Mouse (Mus musculus) liver, embryonic 14.5 days (tissue): ENCODE measurements around the gene Vwa1. TPM values are rescaled to one million over a fixed set of nuclear protein-coding genes. Genes with fewer than 3 reads are reported as not detected.
"Not testable (repeated sequence)": the region's sequence is repeated elsewhere in the genome, so short reads cannot be mapped to it uniquely, and the experiment has no call there.

ENCODE experiments used
- ATAC-seq: fragments of 200-750 bp; cut with Nextera tagmentation; 2 replicates; pipeline ENCODE4 v1.8.0; 2017; ENCODE audit warnings: moderate number of reproducible peaks, mild to moderate bottlenecking, moderate library complexity; ENCODE audit not compliant: insufficient read depth
- DNase-seq, 3 experiments: peaks; one replicate each; pipeline ENCODE4 v3.0.0-alpha.2; 2012 to 2013; ENCODE audit warnings: low read depth in 3 of 3, low spot score in 3 of 3
- H3K27ac ChIP-seq: fragments of 300-500 bp; sonication (generic); 2 replicates; pipeline ENCODE4 v1.5.1; 2014; ENCODE audit warnings: moderate library complexity, mild to moderate bottlenecking, control low read depth, inconsistent platforms
- H3K27me3 ChIP-seq: fragments of 300-500 bp; sonication (generic); 2 replicates; pipeline ENCODE4 v1.6.1; 2014; ENCODE audit warnings: mild to moderate bottlenecking, low read length, moderate library complexity; ENCODE audit not compliant: control insufficient read depth, insufficient read depth
- H3K36me3 ChIP-seq: fragments of 300-500 bp; sonication (generic); replicated peaks from 2 replicates; pipeline ENCODE4 v1.6.1; 2014; ENCODE audit warnings: low read depth; ENCODE audit not compliant: control insufficient read depth, insufficient read depth
- H3K4me1 ChIP-seq, 2 experiments: fragments of 200-500 bp in 1 of 2; fragments of 300-500 bp in 1 of 2; sonication (generic) in 1 of 2; replicated peaks; 2 replicates each; pipeline ENCODE4 v1.6.1; 2012 to 2014; ENCODE audit warnings: antibody characterized with exemption in 1 of 2, inconsistent platforms in 1 of 2, low read length in 1 of 2; ENCODE audit not compliant: control insufficient read depth in 2 of 2, insufficient read depth in 2 of 2
- H3K4me2 ChIP-seq: fragments of 300-500 bp; sonication (generic); 2 replicates; pipeline ENCODE4 v1.6.1; 2014; ENCODE audit warnings: low read depth, mild to moderate bottlenecking, control low read depth, moderate library complexity
- H3K4me3 ChIP-seq, 2 experiments: fragments of 200-500 bp in 1 of 2; fragments of 300-500 bp in 1 of 2; sonication (generic) in 1 of 2; 2 replicates each; pipeline ENCODE4 v1.5.1; 2012 to 2014; ENCODE audit warnings: low read depth in 2 of 2, low read length in 2 of 2, mild to moderate bottlenecking in 2 of 2, control low read depth in 1 of 2, inconsistent platforms in 1 of 2, moderate library complexity in 1 of 2; ENCODE audit not compliant: insufficient read depth in 1 of 2
- H3K9ac ChIP-seq: fragments of 300-500 bp; sonication (generic); replicated peaks from 2 replicates; pipeline ENCODE4 v1.6.1; 2014; ENCODE audit warnings: mild to moderate bottlenecking, control low read depth, moderate library complexity
- H3K9me3 ChIP-seq: fragments of 300-500 bp; sonication (generic); 2 replicates; pipeline ENCODE4 v1.6.1; 2016; ENCODE audit warnings: low read length, mixed read lengths; ENCODE audit not compliant: control insufficient read depth
- CTCF ChIP-seq: IDR thresholded peaks from 2 replicates; pipeline ENCODE4 v1.5.1; 2016; ENCODE audit warnings: antibody characterized with exemption, low read depth, control low read depth
- EP300 ChIP-seq: IDR thresholded peaks from 2 replicates; pipeline ENCODE4 v1.6.1; 2016; ENCODE audit warnings: antibody characterized with exemption, low read depth
- WGBS: fragments of 180-500 bp; shearing (Covaris S2); extraction: QIAGEN DNeasy Blood & Tissue Kit; methylation state at CpG from one replicate; pipeline ENCODE4 v1.1.7; 2014; ENCODE audit not compliant: insufficient replicate concordance; 5-methylcytosine and 5-hydroxymethylcytosine counted together
- polyA plus RNA-seq, 2 experiments: library from polyadenylated mRNA; depleted of rRNA in 1 of 2; stranded (reverse) in 1 of 2; unstranded in 1 of 2; fragments of >200 nt; fragmentation: Nextera tagmentation in 1 of 2; extraction: Ambion mirVana in 1 of 2; gene quantifications; 2 replicates each; pipeline versions ENCODE4 v1.2.1 to v1.2.3; 2012 to 2014

Vwa1 gene
- polyA plus RNA-seq, 2 experiments: 0.15 to 0.19 TPM

DNA sequence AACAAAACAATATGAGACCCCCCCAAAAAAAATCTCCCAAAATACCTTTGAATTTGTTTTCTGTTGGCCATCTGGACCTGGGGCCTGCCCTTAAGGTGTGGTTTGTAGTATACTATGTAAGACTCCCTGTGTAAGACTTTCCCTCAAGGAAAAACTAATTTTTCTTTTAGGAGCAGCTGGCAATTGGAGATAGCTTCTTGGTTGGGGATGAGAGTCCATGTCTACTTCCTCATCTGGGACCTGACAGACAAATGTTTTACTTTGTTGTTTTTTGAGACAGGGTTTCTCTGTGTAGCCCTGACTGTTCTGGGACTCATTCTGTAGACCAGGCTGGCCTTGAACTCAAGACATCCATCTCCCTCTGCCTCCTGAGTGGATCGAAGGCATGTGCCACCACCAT lies 27.6 kb upstream of the Vwa1 start:
- H3K4me1 ChIP-seq: peaks cover 10 to 13% of the 10 kb centered on the region in 2 experiments
- TF ChIP-seq EP300: no peak
- no peak for TF ChIP-seq CTCF
- no peak overlapping the region; the same call in 1 of the 2 replicates for H3K4me2 ChIP-seq
- peaks cover 13% of the 10 kb centered on the region for H3K36me3 ChIP-seq
- H3K9ac ChIP-seq: no peak overlapping the region
- no peaks in the 10 kb centered on the region for H3K9me3 ChIP-seq
- no peak overlapping the region for H3K4me3 ChIP-seq
- WGBS: 81% methylated on average over 1 of the region's 1 CpGs
- ATAC-seq (no peak), DNase-seq (no peak)
- no peak overlapping the region for H3K27ac ChIP-seq
- H3K27me3 ChIP-seq: no peaks in the 10 kb centered on the region; the same call in 1 of the 2 replicates

DNA sequence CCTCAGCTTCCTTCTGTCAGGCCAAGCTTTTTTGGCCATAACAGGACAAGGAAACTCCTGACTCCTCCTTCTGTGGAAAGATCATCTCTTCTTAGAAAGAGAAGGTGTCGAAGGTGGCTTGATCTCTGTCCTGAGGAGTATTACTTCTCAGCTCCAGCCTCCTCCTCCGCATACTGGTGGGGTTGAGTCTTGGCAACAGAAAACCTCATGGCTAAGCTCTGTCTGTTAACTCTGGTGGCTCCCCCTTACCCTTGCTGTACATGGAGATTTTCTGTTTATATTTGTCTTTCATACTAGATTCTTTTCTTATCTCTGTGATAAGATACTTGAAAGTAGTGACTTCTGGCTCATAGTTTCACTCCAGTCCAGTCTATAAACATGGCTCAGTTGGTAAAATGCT lies 19.2 kb upstream of the Vwa1 start:
- WGBS: 63% methylated on average over 2 of the region's 2 CpGs
- Histone ChIP-seq H3K4me3 (no peak overlapping the region), H3K27ac (no peak overlapping the region), H3K36me3 (no peaks in the 10 kb centered on the region), H3K4me2 (no peak overlapping the region), H3K9me3 (no peaks in the 10 kb centered on the region), H3K4me1 (peaks cover 1 to 9% of the 10 kb centered on the region in 2 experiments), H3K9ac (no peak overlapping the region), H3K27me3 (no peaks in the 10 kb centered on the region; the same call in 1 of the 2 replicates)
- TF ChIP-seq CTCF: no peak
- no peak for TF ChIP-seq EP300
- no peak for ATAC-seq
- no peak for DNase-seq

DNA sequence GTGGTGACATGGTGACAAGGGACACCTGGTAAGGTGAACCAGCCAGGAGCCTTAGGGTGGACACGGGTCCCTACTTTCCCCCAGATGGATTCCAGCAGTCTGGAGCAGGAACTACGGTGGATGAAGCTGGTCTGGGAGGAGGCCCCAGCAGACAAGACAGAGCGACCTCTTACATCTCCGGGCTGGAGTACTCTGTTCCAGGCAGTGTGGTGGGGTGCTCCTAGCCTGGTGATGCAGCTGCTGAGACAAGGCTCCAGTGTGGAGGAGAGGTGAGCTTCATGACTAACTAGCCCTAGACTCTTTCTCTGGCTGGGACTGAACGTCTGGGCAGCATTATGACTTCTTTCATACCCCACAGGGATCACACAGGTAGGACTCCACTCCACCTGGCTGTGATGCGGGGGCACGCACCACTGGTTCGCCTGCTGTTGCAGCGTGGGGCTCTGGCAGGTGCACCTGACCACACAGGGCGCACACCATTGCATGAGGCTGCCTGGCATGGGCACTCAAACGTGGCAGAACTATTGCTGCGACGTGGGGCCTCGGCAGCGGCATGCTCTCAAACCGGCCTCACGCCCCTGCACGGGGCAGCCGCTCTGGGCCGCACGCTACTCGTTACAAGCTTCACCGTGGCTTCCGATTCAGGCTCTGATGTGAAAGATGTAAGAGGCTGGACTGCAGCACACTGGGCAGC lies 16.9 kb upstream of the Vwa1 start:
- Histone ChIP-seq H3K27me3 (no peaks in the 10 kb centered on the region), H3K9ac (no peak overlapping the region), H3K4me1 (peaks cover 6 to 17% of the 10 kb centered on the region in 2 experiments), H3K27ac (no peak overlapping the region), H3K36me3 (no peaks in the 10 kb centered on the region), H3K4me3 (no peak overlapping the region), H3K4me2 (no peak overlapping the region), H3K9me3 (no peaks in the 10 kb centered on the region)
- DNase-seq: no peak
- WGBS: 71% methylated on average over 24 of the region's 24 CpGs
- no peak for ATAC-seq
- TF ChIP-seq CTCF (no peak), EP300 (no peak)

DNA sequence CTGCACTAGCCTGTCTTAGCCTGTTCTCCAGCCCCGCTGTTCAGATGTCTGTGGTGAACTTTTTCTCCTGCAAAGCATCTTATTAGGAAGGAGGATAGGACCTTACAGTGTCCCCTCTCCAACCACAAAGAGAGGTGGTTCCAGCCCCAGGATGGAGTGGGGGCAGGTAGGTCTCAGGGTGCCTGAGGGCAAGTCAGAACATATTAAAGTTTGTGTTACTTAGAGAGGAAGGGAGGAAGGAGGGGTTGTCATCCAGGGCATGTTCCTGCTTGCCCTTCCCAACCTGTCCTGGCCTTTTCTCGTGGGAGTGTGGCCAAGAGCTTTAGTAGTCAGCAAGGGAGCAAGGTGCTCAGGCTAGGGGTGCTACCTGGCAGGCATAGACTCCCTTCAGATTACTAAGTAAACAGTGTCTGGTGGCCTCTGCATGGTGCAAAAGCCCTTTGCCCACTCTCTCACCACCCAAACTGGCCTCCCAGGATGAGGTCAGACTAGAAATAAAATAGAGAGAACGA lies 16.2 kb upstream of the Vwa1 start:
- H3K4me2 ChIP-seq: no peak overlapping the region
- ATAC-seq (no peak), DNase-seq (no peak)
- H3K4me1 ChIP-seq: peaks cover 6 to 17% of the 10 kb centered on the region in 2 experiments
- no peak for TF ChIP-seq EP300
- no peak for TF ChIP-seq CTCF
- no peaks in the 10 kb centered on the region for H3K36me3 ChIP-seq
- H3K9ac ChIP-seq: no peak overlapping the region
- H3K27me3 ChIP-seq: no peaks in the 10 kb centered on the region
- 52% methylated on average over 3 of the region's 3 CpGs for WGBS
- H3K27ac ChIP-seq: no peak overlapping the region
- H3K4me3 ChIP-seq: no peak overlapping the region
- H3K9me3 ChIP-seq: no peaks in the 10 kb centered on the region

DNA sequence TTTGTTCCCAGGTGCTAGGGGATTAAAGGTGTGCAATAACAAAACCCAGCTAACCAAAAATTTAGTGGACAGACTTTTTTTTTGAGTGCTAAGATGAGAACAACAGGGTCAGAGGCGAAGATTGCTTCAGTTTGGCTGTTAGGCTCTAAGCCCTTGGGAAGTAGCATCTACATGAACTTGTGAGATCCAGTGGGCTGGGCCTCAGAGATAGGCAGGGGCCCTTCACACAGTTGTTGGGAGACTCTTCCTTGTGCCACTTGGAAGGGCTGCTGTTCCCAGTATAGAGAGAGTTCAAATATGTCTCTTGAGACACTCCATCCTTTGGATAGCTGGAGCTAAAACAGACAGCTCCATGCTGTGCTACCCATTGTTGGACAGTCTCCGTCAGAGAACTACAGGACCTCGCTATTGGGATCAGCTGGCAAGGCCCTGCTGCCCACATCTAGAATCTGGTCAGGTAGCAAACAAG lies 15.6 kb upstream of the Vwa1 start, which contains the start of gene Ankrd65:
TSS of gene Ankrd65 (plus strand) at position 419 of the 469 bp plus-strand sequence.
- H3K27ac ChIP-seq: no peak within 1 kb of the TSS
- H3K9me3 ChIP-seq: no peaks in the 10 kb centered on the region
- DNase-seq: no peak
- no peaks in the 10 kb centered on the region for H3K36me3 ChIP-seq
- no peak within 1 kb of the TSS for H3K4me2 ChIP-seq
- ATAC-seq: no peak
- no peaks in the 10 kb centered on the region for H3K27me3 ChIP-seq
- H3K4me1 ChIP-seq: peaks cover 6 to 17% of the 10 kb centered on the region in 2 experiments
- TF ChIP-seq EP300 (no peak), CTCF (no peak)
- no peak within 1 kb of the TSS for H3K9ac ChIP-seq
- no peak within 1 kb of the TSS for H3K4me3 ChIP-seq
- 65% methylated on average over 3 of the region's 3 CpGs for WGBS

DNA sequence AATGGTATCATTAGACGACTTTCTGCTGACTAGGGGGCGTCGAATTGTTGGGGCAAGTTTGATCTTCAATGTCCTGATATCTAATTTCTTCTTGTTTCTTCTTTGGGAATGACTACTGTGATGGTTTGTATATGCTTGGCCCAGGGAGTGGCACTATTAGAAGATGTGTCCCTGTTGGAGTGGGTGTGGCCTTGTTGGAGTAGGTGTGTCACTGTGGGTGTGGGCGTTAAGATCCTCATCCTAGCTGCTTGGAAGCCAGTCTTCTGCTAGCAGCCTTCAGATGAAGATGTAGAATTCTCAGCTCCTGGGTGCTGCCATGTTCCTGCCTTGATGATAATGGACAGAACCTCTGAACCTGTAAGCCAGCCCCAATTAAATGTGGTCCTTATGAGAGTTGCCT lies 14.3 kb upstream of the Vwa1 start:
- WGBS: 65% methylated on average over 4 of the region's 4 CpGs
- H3K27ac ChIP-seq, H3K9me3 ChIP-seq, H3K36me3 ChIP-seq, H3K9ac ChIP-seq, H3K4me2 ChIP-seq, DNase-seq, H3K27me3 ChIP-seq, H3K4me3 ChIP-seq, ATAC-seq: not testable (repeated sequence)
- H3K4me1 ChIP-seq: peaks cover 6 to 20% of the 10 kb centered on the region in 2 experiments
